Mouse (Mus musculus) neural tube, embryonic 12.5 days (tissue): ENCODE results near the gene Vps25. TPM values are rescaled to one million over a fixed set of nuclear protein-coding genes. Genes with fewer than 3 reads are reported as not detected.

Source experiments
- ATAC-seq: fragments of 200-750 bp; cut with Nextera tagmentation; 2 replicates; pipeline ENCODE4 v1.8.0; 2017; ENCODE audit warnings: low read depth, mild to moderate bottlenecking, moderate TSS enrichment, moderate library complexity; ENCODE audit not compliant: low FRiP score
- H3K27ac ChIP-seq: fragments of 300-500 bp; sonication (generic); 2 replicates; pipeline ENCODE4 v1.5.1; 2016
- H3K27me3 ChIP-seq: fragments of 300-500 bp; sonication (generic); replicated peaks from 2 replicates; pipeline ENCODE4 v1.6.1; 2016; ENCODE audit warnings: mild to moderate bottlenecking
- H3K36me3 ChIP-seq: fragments of 300-500 bp; sonication (generic); 2 replicates; pipeline ENCODE4 v1.6.1; 2016; ENCODE audit warnings: mild to moderate bottlenecking
- H3K4me1 ChIP-seq: fragments of 300-500 bp; sonication (generic); 2 replicates; pipeline ENCODE4 v1.6.1; 2016
- H3K4me2 ChIP-seq: fragments of 300-500 bp; sonication (generic); replicated peaks from 2 replicates; pipeline ENCODE4 v1.6.1; 2016; ENCODE audit warnings: mild to moderate bottlenecking
- H3K4me3 ChIP-seq: fragments of 300-500 bp; sonication (generic); 2 replicates; pipeline ENCODE4 v1.5.1; 2016
- H3K9ac ChIP-seq: fragments of 300-500 bp; sonication (generic); 2 replicates; pipeline ENCODE4 v1.6.1; 2016; ENCODE audit warnings: mild to moderate bottlenecking
- H3K9me3 ChIP-seq: fragments of 300-500 bp; sonication (generic); 2 replicates; pipeline ENCODE4 v1.6.1; 2016; ENCODE audit warnings: mild to moderate bottlenecking
- WGBS: fragments of 180-500 bp; shearing (Covaris S2); methylation state at CpG from one replicate; pipeline ENCODE4 v1.1.7; 2016; 5-methylcytosine and 5-hydroxymethylcytosine counted together
- polyA plus RNA-seq: library from polyadenylated mRNA; unstranded; fragments of >200 nt; fragmentation: Nextera tagmentation; extraction: Ambion mirVana; gene quantifications from 2 replicates; pipeline ENCODE4 v1.2.1, GENCODE M21; 2016

The Vps25 gene
- polyA plus RNA-seq, 1 experiment from 2014 or later = 103 TPM

- Histone ChIP-seq H3K4me2 (peak overlapping the region; percentile 98), H3K27ac (no peak overlapping the region), H3K9me3 (no peaks in the 10 kb centered on the region), H3K4me1 (peaks cover 15% of the 10 kb centered on the region), H3K4me3 (no peak overlapping the region), H3K27me3 (peaks cover 32% of the 10 kb centered on the region), H3K36me3 (no peaks in the 10 kb centered on the region; the same call in 1 of the 2 replicates), H3K9ac (no peak overlapping the region)
- 83% methylated on average over 6 of the region's 6 CpGs for WGBS
- ATAC-seq = no peak
These were observed 5.9 kb upstream of the Vps25 start for GRCm38 (mm10) chr11:101247521-101248030.

GRCm38 (mm10) chr11:101248258-101248994, 5.1 kb upstream of the Vps25 start:
- H3K27ac ChIP-seq = no peak overlapping the region
- no peak for ATAC-seq
- 0 out of 2 replicates have a peak overlapping the region, but pooled peaks have one; percentile 5 for H3K4me3 ChIP-seq
- WGBS = 39% methylated on average over 14 of the region's 14 CpGs
- H3K27me3 ChIP-seq = peaks cover 32% of the 10 kb centered on the region
- no peaks in the 10 kb centered on the region; the same call in 1 of the 2 replicates for H3K36me3 ChIP-seq
- no peaks in the 10 kb centered on the region for H3K9me3 ChIP-seq
- no peak overlapping the region for H3K4me2 ChIP-seq
- no peak overlapping the region for H3K9ac ChIP-seq
- H3K4me1 ChIP-seq = peaks cover 19% of the 10 kb centered on the region

- H3K4me2 ChIP-seq = no peak overlapping the region
- H3K9ac ChIP-seq = no peak overlapping the region
- H3K4me3 ChIP-seq = no peak overlapping the region
- no peaks in the 10 kb centered on the region; the same call in 1 of the 2 replicates for H3K36me3 ChIP-seq
- H3K27me3 ChIP-seq = peaks cover 17% of the 10 kb centered on the region
- ATAC-seq = no peak
- WGBS = 78% methylated on average over 2 of the region's 2 CpGs
- H3K27ac ChIP-seq = no peak overlapping the region
- no peaks in the 10 kb centered on the region for H3K9me3 ChIP-seq
- peaks cover 20% of the 10 kb centered on the region for H3K4me1 ChIP-seq
These were observed 2.5 kb upstream of the Vps25 start for GRCm38 (mm10) chr11:101251031-101251430.

DNA sequence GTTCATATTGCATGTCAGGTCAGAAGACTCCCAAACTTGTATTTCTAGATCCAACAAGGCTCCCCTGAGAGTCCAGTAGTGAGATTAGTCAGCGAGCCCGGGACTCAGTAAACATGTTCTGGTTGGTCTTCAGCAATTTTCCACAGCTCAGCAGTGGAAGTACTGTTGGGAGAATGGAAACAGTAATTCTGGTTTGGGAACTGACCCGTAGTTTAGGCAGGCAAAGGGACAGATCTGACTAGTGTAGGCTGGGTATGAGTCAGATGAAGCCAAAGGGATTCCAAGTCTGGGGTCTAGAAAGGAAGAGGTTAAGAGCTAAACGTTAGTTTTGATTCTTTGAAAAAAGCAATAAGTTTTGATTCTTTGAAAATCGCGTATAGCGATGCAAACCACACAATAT, 566 bp upstream of the Vps25 start:
- no peaks in the 10 kb centered on the region for H3K9me3 ChIP-seq
- H3K4me2 ChIP-seq = peak overlapping the region; percentile 94
- H3K36me3 ChIP-seq = 0 out of 2 replicates have a peak, but pooled peaks cover 3% of the 10 kb centered on the region
- ATAC-seq = no peak
- WGBS = 16% methylated on average over 7 of the region's 7 CpGs
- peaks cover 4% of the 10 kb centered on the region; the same call in 1 of the 2 replicates for H3K27me3 ChIP-seq
- H3K4me3 ChIP-seq = peak overlapping the region; percentile 94
- H3K4me1 ChIP-seq = peaks cover 12% of the 10 kb centered on the region
- H3K27ac ChIP-seq = no peak overlapping the region
- H3K9ac ChIP-seq = peak overlapping the region; percentile 87

- Histone ChIP-seq H3K4me3 (no peak overlapping the region), H3K9me3 (no peaks in the 10 kb centered on the region), H3K27me3 (peaks cover 4% of the 10 kb centered on the region; the same call in 1 of the 2 replicates), H3K27ac (no peak overlapping the region), H3K4me2 (no peak overlapping the region), H3K9ac (no peak overlapping the region), H3K36me3 (peaks cover 7% of the 10 kb centered on the region; the same call in 1 of the 2 replicates), H3K4me1 (peaks cover 39% of the 10 kb centered on the region)
- WGBS = 90% methylated on average over 13 of the region's 13 CpGs
- no peak for ATAC-seq
These were observed 2.6 kb downstream of the Vps25 start for GRCm38 (mm10) chr11:101255826-101256775.

DNA sequence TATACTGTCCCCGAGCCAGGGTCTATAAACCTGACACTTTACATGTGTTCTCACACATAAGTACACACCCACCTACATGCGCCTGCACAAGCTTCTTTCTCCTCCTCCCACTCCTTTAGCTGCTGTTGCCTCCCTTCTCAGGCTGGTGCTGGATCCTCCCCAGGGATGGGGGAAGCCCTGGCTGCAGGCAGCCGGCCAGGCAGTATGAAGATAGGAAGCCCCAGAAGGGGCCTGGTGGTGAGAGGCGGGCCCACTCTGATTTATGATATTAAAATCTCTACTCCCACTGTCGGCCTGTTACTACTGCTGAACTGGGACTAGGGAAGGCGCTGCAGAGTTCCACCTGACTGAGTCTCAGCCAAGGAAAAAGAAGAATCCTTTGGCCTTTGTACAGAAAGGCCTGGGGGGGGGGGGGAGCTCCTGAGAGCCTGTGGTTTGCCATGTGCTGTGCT, 5.8 kb downstream of the Vps25 start:
- H3K27ac ChIP-seq = no peak overlapping the region
- H3K9ac ChIP-seq = no peak overlapping the region; the same call in 1 of the 2 replicates
- H3K36me3 ChIP-seq = peaks cover 7% of the 10 kb centered on the region; the same call in 1 of the 2 replicates
- H3K27me3 ChIP-seq = peaks cover 36% of the 10 kb centered on the region
- H3K9me3 ChIP-seq = no peaks in the 10 kb centered on the region
- no peak overlapping the region for H3K4me3 ChIP-seq
- H3K4me2 ChIP-seq = peak overlapping the region; percentile 95
- H3K4me1 ChIP-seq = peaks cover 54% of the 10 kb centered on the region
- ATAC-seq = no peak
- WGBS = 29% methylated on average over 6 of the region's 6 CpGs

GRCm38 (mm10) chr11:101259948-101260825, 6.7 kb downstream of the Vps25 start, which contains the start of gene Wnk4:
Gene Wnk4 (plus strand): TSS chr11:101260567.
- H3K27me3 ChIP-seq = peaks cover 44% of the 10 kb centered on the region
- peak within 1 kb of the TSS; percentile 72 for H3K9ac ChIP-seq
- H3K36me3 ChIP-seq = peaks cover 7% of the 10 kb centered on the region; the same call in 1 of the 2 replicates
- H3K4me2 ChIP-seq = peak within 1 kb of the TSS; percentile 95
- no peaks in the 10 kb centered on the region for H3K9me3 ChIP-seq
- H3K4me1 ChIP-seq = peaks cover 56% of the 10 kb centered on the region
- peak within 1 kb of the TSS; percentile 45 for H3K4me3 ChIP-seq
- H3K27ac ChIP-seq = no peak within 1 kb of the TSS
- ATAC-seq = peak; percentile 73
- under 1% methylated on average over 43 of the region's 43 CpGs for WGBS

DNA sequence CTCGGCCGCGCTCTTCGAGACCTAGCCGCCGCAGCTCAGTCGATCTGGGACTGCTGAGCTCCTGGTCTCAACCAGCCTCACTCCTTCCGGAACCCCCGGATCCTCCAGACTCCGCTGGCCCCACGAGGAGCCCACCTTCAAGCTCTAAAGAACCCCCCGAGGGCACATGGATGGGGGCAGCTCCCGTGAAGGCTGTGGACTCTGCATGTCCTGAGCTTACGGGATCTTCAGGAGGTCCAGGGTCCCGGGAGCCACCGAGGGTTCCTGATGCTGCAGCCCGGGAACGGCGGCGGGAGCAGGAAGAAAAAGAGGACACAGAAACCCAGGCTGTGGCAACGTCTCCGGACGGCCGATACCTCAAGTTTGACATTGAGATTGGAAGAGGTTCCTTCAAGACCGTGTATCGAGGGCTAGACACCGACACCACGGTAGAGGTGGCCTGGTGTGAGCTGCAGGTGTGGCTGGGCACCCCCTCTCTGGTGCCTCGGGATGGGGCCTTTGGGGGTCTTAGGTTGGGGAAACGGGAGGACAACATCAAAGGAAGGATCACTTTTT, 7.4 kb downstream of the Vps25 start:
- ATAC-seq = peak; percentile 35
- H3K36me3 ChIP-seq = peaks cover 7% of the 10 kb centered on the region; the same call in 1 of the 2 replicates
- H3K4me1 ChIP-seq = peaks cover 58% of the 10 kb centered on the region
- peaks cover 51% of the 10 kb centered on the region for H3K27me3 ChIP-seq
- H3K9ac ChIP-seq = peak overlapping the region; percentile 72
- H3K27ac ChIP-seq = no peak overlapping the region
- peak overlapping the region; percentile 95 for H3K4me2 ChIP-seq
- no peaks in the 10 kb centered on the region for H3K9me3 ChIP-seq
- H3K4me3 ChIP-seq = peak overlapping the region; percentile 45
- WGBS = under 1% methylated on average over 30 of the region's 30 CpGs

GRCm38 (mm10) chr11:101262272-101262967, 8.9 kb downstream of the Vps25 start:
- ATAC-seq = no peak
- H3K4me3 ChIP-seq = peak overlapping the region; percentile 45
- H3K36me3 ChIP-seq = peaks cover 4% of the 10 kb centered on the region; the same call in 1 of the 2 replicates
- peak overlapping the region; percentile 95 for H3K4me2 ChIP-seq
- peaks cover 58% of the 10 kb centered on the region for H3K4me1 ChIP-seq
- WGBS = 1% methylated on average over 24 of the region's 24 CpGs
- H3K9me3 ChIP-seq = no peaks in the 10 kb centered on the region
- H3K9ac ChIP-seq = no peak overlapping the region
- peaks cover 59% of the 10 kb centered on the region for H3K27me3 ChIP-seq
- no peak overlapping the region for H3K27ac ChIP-seq

DNA sequence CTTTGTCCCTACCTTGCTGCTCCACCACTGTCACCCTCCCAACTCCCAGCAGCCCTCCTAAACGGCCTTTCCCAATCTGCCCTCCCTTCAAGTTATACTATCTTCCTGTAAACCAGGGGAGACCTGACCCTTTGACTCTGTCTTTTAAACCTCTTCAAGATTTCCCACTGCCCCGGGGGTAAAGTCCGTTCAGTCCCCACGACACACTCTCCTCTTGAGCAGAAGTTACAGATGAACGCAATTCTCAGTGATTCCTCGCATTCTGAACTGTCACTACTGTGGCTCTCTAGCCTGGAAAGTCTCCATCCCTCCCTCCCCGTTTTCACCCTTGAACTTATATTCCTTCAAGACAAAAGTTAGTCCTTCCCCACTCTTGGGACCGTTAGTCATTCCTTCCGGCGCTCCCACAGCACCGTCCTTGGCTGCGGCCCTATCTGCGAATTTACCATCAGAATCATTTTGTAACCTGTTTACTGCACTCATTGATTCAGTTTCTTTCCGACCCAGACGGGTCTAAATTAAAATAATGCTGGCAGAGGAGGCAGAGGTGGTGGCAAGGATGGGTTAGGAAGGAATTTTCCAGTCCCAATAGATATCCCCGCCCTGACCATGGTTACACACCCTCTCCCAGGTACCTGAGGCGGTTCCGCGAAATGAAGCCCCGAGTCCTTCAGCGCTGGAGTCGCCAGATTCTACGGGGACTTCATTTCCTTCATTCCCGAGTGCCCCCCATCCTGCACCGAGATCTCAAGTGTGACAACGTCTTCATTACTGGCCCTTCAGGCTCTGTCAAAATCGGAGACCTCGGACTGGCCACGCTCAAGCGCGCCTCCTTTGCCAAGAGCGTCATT, 9.9 kb downstream of the Vps25 start:
- Histone ChIP-seq H3K27ac (no peak overlapping the region), H3K9ac (no peak overlapping the region), H3K36me3 (peaks cover 4% of the 10 kb centered on the region; the same call in 1 of the 2 replicates), H3K4me3 (no peak overlapping the region), H3K4me1 (peaks cover 58% of the 10 kb centered on the region), H3K27me3 (peaks cover 64% of the 10 kb centered on the region), H3K4me2 (peak overlapping the region; percentile 95), H3K9me3 (no peaks in the 10 kb centered on the region)
- ATAC-seq = no peak
- WGBS = 3% methylated on average over 32 of the region's 32 CpGs
